ENCODE assay signal across 19 mouse cellular contexts in genomic region chr7:37298888-37299287, GRCm38 (mm10).
DNase-seq lines count a peak whose midpoint lies in the region; ATAC-seq lines count a peak whose summit lies in the region.
"Had no signal": no experiment of that assay in that cellular context is flagged by ENCODE, and none has a peak within 500 bp of the region (broad histone marks: within the 10 kb centered on the region; RNA-seq: fewer than 3 reads in every experiment).

No protein-coding gene starts in this region.

- 24% methylated on average over 3 of the region's 3 CpGs for WGBS in embryonic facial prominence, embryonic 14.5 days
- WGBS in embryonic facial prominence, embryonic 10.5 days, result 52% methylated on average over 3 of the region's 3 CpGs

- H3K4me1 ChIP-seq in embryonic facial prominence, embryonic 14.5 days (ENCODE audit: control insufficient read depth, insufficient read depth, low read length), result no peaks in the 10 kb centered on the region
- H3K4me1 ChIP-seq in embryonic facial prominence, embryonic 10.5 days, result peaks cover 3% of the 10 kb centered on the region; the same call in 1 of the 2 replicates
- H3K4me1 ChIP-seq: embryonic facial prominence, embryonic 15.5 days; forebrain, embryonic 12.5 days; heart, embryonic 13.5 days; limb, embryonic 12.5 days; liver, embryonic 15.5 days had no signal

- ATAC-seq in embryonic facial prominence, embryonic 14.5 days (ENCODE audit: low read depth), result no peak

- H3K27me3 ChIP-seq in embryonic facial prominence, embryonic 14.5 days (replicated peaks; ENCODE audit: control insufficient read depth, insufficient read depth, low read length), result no peaks in the 10 kb centered on the region
- H3K27me3 ChIP-seq in embryonic facial prominence, embryonic 10.5 days (replicated peaks; ENCODE audit: low read depth, poor library complexity, severe bottlenecking), result no peaks in the 10 kb centered on the region
- H3K27me3 ChIP-seq: embryonic facial prominence, embryonic 15.5 days; forebrain, embryonic 12.5 days; heart, embryonic 13.5 days; limb, embryonic 12.5 days; liver, embryonic 15.5 days had no signal

- DNase-seq in embryonic facial prominence, embryonic 14.5 days (ENCODE audit: low spot score), result peak; percentile 29
- no peak for DNase-seq in embryonic facial prominence, embryonic 10.5 days (ENCODE audit: low spot score)
- DNase-seq in layer of hippocampus, adult 11-12 months (ENCODE audit: low spot score), result peak; percentile 21
- DNase-seq in layer of hippocampus, adult 8-10 months (ENCODE audit: low spot score in 2 of 2), result no peak
- peak; percentile 33 for DNase-seq in right cerebral cortex, postnatal 25 days
- no peak for DNase-seq in right cerebral cortex, postnatal 36 days (ENCODE audit: low spot score in 2 of 2)
- no peak for DNase-seq in urinary bladder, postnatal 14 days (ENCODE audit: low spot score)
- no peak for DNase-seq in kidney, adult 18-20 months
- DNase-seq: cerebellum, adult 9-11 months; gastrocnemius, postnatal 14 days; kidney, adult 11 months; thymus, postnatal 36 days had no signal

- no peak overlapping the region for H3K4me2 ChIP-seq in embryonic facial prominence, embryonic 14.5 days (ENCODE audit: low read depth, low read length)
- H3K4me2 ChIP-seq: embryonic facial prominence, embryonic 15.5 days; forebrain, embryonic 12.5 days; heart, embryonic 13.5 days; limb, embryonic 12.5 days; liver, embryonic 15.5 days had no signal

- H3K36me3 ChIP-seq in embryonic facial prominence, embryonic 14.5 days (ENCODE audit: control insufficient read depth, insufficient read depth, low read length), result no peaks in the 10 kb centered on the region
- no peaks in the 10 kb centered on the region for H3K36me3 ChIP-seq in embryonic facial prominence, embryonic 10.5 days (replicated peaks)
- H3K36me3 ChIP-seq: embryonic facial prominence, embryonic 15.5 days; forebrain, embryonic 12.5 days; heart, embryonic 13.5 days; limb, embryonic 12.5 days; liver, embryonic 15.5 days had no signal

- no peak overlapping the region for H3K27ac ChIP-seq in embryonic facial prominence, embryonic 14.5 days (replicated peaks; ENCODE audit: low read depth, low read length)
- H3K27ac ChIP-seq in embryonic facial prominence, embryonic 10.5 days (replicated peaks), result no peak overlapping the region
- H3K27ac ChIP-seq: embryonic facial prominence, embryonic 15.5 days; forebrain, embryonic 12.5 days; heart, embryonic 13.5 days; layer of hippocampus, adult 2 months; limb, embryonic 12.5 days; liver, embryonic 15.5 days; macrophage had no signal

- H3K9me3 ChIP-seq in embryonic facial prominence, embryonic 14.5 days (ENCODE audit: control insufficient read depth, low read length), result no peaks in the 10 kb centered on the region
- H3K9me3 ChIP-seq in embryonic facial prominence, embryonic 10.5 days, result no peaks in the 10 kb centered on the region
- H3K9me3 ChIP-seq: embryonic facial prominence, embryonic 15.5 days; forebrain, embryonic 12.5 days; heart, embryonic 13.5 days; limb, embryonic 12.5 days; liver, embryonic 15.5 days had no signal

- H3K9ac ChIP-seq in embryonic facial prominence, embryonic 14.5 days (ENCODE audit: low read depth, low read length), result no peak overlapping the region
- H3K9ac ChIP-seq: embryonic facial prominence, embryonic 15.5 days; forebrain, embryonic 12.5 days; heart, embryonic 13.5 days; limb, embryonic 12.5 days; liver, embryonic 15.5 days had no signal

- H3K4me3 ChIP-seq in embryonic facial prominence, embryonic 14.5 days (ENCODE audit: low read depth, low read length), result no peak overlapping the region
- no peak overlapping the region for H3K4me3 ChIP-seq in embryonic facial prominence, embryonic 10.5 days
- H3K4me3 ChIP-seq: embryonic facial prominence, embryonic 15.5 days; forebrain, embryonic 12.5 days; heart, embryonic 13.5 days; layer of hippocampus, adult 2 months; limb, embryonic 12.5 days; liver, embryonic 15.5 days had no signal

Comparison
In these comparisons a context has a peak if more than half of its experiments do, and no peak if none do; other contexts are left out.
1. DNase-seq: peak in embryonic facial prominence, embryonic 14.5 days (single experiment), layer of hippocampus, adult 11-12 months (single experiment) and right cerebral cortex, postnatal 25 days (single experiment); none in embryonic facial prominence, embryonic 10.5 days (single experiment), layer of hippocampus, adult 8-10 months (0 of 2), right cerebral cortex, postnatal 36 days (0 of 2), urinary bladder, postnatal 14 days (single experiment) and kidney, adult 18-20 months (single experiment).